Mouse (Mus musculus) adrenal gland, adult (tissue): ENCODE measurements at regions not wholly inside any gene's neighbourhood (a gene's known extent, or its start where the extent isn't known, plus 50 kb on each side); places are given as distances from the start of the nearest gene placed in this dataset.

Source experiments
- DNase-seq, 2 experiments: peaks; one replicate each; pipeline ENCODE4 v3.0.0; 2022 to 2023; ENCODE audit warnings: low spot score in 1 of 2; ENCODE audit not compliant: inconsistent age in 2 of 2

GRCm38 (mm10) chr17:3962176-3962575, 266.1 kb upstream of the Nox3 start:
- no peak for DNase-seq

- DNase-seq: no peak
Observed at GRCm38 (mm10) chr17:3946540-3946939, 250.5 kb upstream of the Nox3 start.

GRCm38 (mm10) chr17:3936361-3936760, 240.3 kb upstream of the Nox3 start:
- no peak for DNase-seq

- no peak for DNase-seq
Observed at GRCm38 (mm10) chr17:3933208-3933607, 237.1 kb upstream of the Nox3 start.

- DNase-seq: peak; percentile 9 to 68
Observed at GRCm38 (mm10) chr17:3932071-3932470, 236.0 kb upstream of the Nox3 start.

- no peak for DNase-seq
Observed at GRCm38 (mm10) chr17:3927106-3927505, 231.0 kb upstream of the Nox3 start.

GRCm38 (mm10) chr17:3920282-3920681, 224.2 kb upstream of the Nox3 start:
- no peak for DNase-seq

GRCm38 (mm10) chr17:3892826-3893225, 196.8 kb upstream of the Nox3 start:
- no peak for DNase-seq

GRCm38 (mm10) chr17:3883146-3883545, 187.1 kb upstream of the Nox3 start:
- no peak for DNase-seq

- DNase-seq: no peak
Observed at GRCm38 (mm10) chr17:3879075-3879474, 183.0 kb upstream of the Nox3 start.

- DNase-seq: no peak
Observed at GRCm38 (mm10) chr17:3869459-3870194, 173.6 kb upstream of the Nox3 start.

- DNase-seq: peak; percentile 7 to 49
Observed at GRCm38 (mm10) chr17:3862384-3862783, 166.3 kb upstream of the Nox3 start.

- no peak for DNase-seq
Observed at GRCm38 (mm10) chr17:3836386-3836785, 140.3 kb upstream of the Nox3 start.

- no peak for DNase-seq
Observed at GRCm38 (mm10) chr17:3811187-3811586, 115.1 kb upstream of the Nox3 start.

- no peak for DNase-seq
Observed at GRCm38 (mm10) chr17:3803507-3803906, 107.4 kb upstream of the Nox3 start.

GRCm38 (mm10) chr17:3792597-3792996, 96.5 kb upstream of the Nox3 start:
- DNase-seq: peak; percentile 32 to 74

GRCm38 (mm10) chr17:3782156-3782555, 86.1 kb upstream of the Nox3 start:
- DNase-seq: no peak

- DNase-seq: no peak
Observed at GRCm38 (mm10) chr17:3777691-3778090, 81.6 kb upstream of the Nox3 start.

- DNase-seq: peak in 1 of 2 experiments; percentile 31
Observed at GRCm38 (mm10) chr17:3747808-3748335, 51.8 kb upstream of the Nox3 start.
